Mouse (Mus musculus) hindbrain, embryonic 10.5 days (tissue): ENCODE measurements around the gene Gm21188. TPM values are rescaled to one million over a fixed set of nuclear protein-coding genes. Genes with fewer than 3 reads are reported as not detected.
"Not testable (repeated sequence)": the region's sequence is repeated elsewhere in the genome, so short reads cannot be mapped to it uniquely, and the experiment has no call there.

Experiments
- DNase-seq: peaks from one replicate; pipeline ENCODE4 v3.0.0-alpha.2; 2017; ENCODE audit warnings: low spot score
- H3K27ac ChIP-seq: fragments of 300-500 bp; sonication (generic); 2 replicates; pipeline ENCODE4 v1.5.1; 2016; ENCODE audit warnings: mild to moderate bottlenecking, moderate library complexity
- H3K27me3 ChIP-seq: fragments of 300-500 bp; sonication (generic); 2 replicates; pipeline ENCODE4 v1.6.1; 2016; ENCODE audit warnings: mild to moderate bottlenecking; ENCODE audit not compliant: poor library complexity, insufficient read depth, severe bottlenecking
- H3K36me3 ChIP-seq: fragments of 300-500 bp; sonication (generic); 2 replicates; pipeline ENCODE4 v1.6.1; 2016; ENCODE audit warnings: mild to moderate bottlenecking, moderate library complexity
- H3K4me1 ChIP-seq: fragments of 300-500 bp; sonication (generic); replicated peaks from 2 replicates; pipeline ENCODE4 v1.6.1; 2016; ENCODE audit warnings: mild to moderate bottlenecking
- H3K4me3 ChIP-seq: fragments of 300-500 bp; sonication (generic); 2 replicates; pipeline ENCODE4 v1.5.1; 2016; ENCODE audit warnings: mild to moderate bottlenecking, moderate library complexity
- H3K9me3 ChIP-seq: fragments of 300-500 bp; sonication (generic); 2 replicates; pipeline ENCODE4 v1.6.1; 2016; ENCODE audit warnings: mild to moderate bottlenecking, moderate library complexity
- WGBS: fragments of 180-500 bp; shearing (Covaris S2); methylation state at CpG from one replicate; pipeline ENCODE4 v1.1.7; 2016; 5-methylcytosine and 5-hydroxymethylcytosine counted together
- polyA plus RNA-seq: library from polyadenylated mRNA; unstranded; fragments of >200 nt; fragmentation: Nextera tagmentation; extraction: Ambion mirVana; gene quantifications from 2 replicates; pipeline ENCODE4 v1.2.1, GENCODE M21; 2016

Gene Gm21188
- polyA plus RNA-seq, 1 experiment from 2014 or later = not detected

GRCm38 (mm10) chr13:120015348-120016007 is 36.5 kb downstream of the Gm21188 start:
- not testable (repeated sequence) for H3K4me1 ChIP-seq, H3K4me3 ChIP-seq, H3K27ac ChIP-seq, H3K9me3 ChIP-seq, H3K36me3 ChIP-seq, DNase-seq
- 3% methylated on average over 15 of the region's 32 CpGs for WGBS
- H3K27me3 ChIP-seq = peaks cover 16% of the 10 kb centered on the region

- H3K9me3 ChIP-seq, H3K36me3 ChIP-seq, DNase-seq, H3K27ac ChIP-seq, H3K4me1 ChIP-seq, H3K4me3 ChIP-seq: not testable (repeated sequence)
- WGBS = no CpG with 5 or more reads among the region's 2 CpGs
- peaks cover 10% of the 10 kb centered on the region for H3K27me3 ChIP-seq
These were observed 38.0 kb downstream of the Gm21188 start for GRCm38 (mm10) chr13:120013962-120014361.

- H3K36me3 ChIP-seq, H3K4me1 ChIP-seq, H3K4me3 ChIP-seq, H3K9me3 ChIP-seq, DNase-seq, H3K27ac ChIP-seq: not testable (repeated sequence)
- no CpG with 5 or more reads among the region's 5 CpGs for WGBS
- peaks cover 10% of the 10 kb centered on the region for H3K27me3 ChIP-seq
These were observed 38.5 kb downstream of the Gm21188 start for GRCm38 (mm10) chr13:120013544-120013943.

DNA sequence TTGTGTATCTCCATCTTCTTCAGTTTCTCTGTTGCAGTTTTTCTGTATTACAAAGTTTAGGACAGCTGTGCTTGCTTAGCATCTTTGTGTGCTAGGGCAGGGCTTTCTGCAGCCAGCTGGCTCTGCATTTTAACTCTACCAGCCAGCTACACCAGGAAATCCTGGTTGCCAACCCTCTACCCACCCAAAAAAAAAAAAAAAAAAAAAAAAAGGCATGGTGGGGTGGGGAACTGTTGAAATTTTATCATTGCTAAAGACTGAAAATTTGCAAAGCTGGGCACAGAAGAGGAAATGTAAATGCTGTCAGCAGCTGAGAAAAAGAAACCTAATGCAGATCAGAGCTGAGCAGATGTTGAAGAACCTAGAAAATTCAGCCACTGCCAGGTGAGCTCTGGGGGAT is 41.9 kb downstream of the Gm21188 start:
- H3K4me1 ChIP-seq, DNase-seq, H3K4me3 ChIP-seq, H3K9me3 ChIP-seq, H3K27ac ChIP-seq, H3K27me3 ChIP-seq, H3K36me3 ChIP-seq: not testable (repeated sequence)

DNA sequence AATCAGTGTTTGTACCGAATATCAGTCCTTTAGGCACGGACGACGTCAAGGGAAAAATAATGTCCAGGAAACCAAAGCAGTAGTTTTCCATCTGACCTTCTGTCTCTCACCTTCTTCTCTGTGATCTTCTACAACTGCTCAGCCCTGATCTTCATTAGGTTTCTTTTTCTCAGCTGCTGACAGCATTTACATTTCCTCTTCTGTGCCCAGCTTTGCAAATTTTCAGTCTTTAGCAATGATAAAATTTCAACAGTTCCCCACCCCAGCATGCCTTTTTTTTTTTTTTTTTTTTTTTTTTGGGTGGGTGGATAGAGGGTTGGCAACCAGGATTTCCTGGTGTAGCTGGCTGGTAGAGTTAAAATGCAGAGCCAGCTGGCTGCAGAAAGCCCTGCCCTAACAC is 52.8 kb downstream of the Gm21188 start:
- not testable (repeated sequence) for H3K4me3 ChIP-seq, H3K9me3 ChIP-seq, H3K4me1 ChIP-seq, H3K27ac ChIP-seq, H3K36me3 ChIP-seq, DNase-seq, H3K27me3 ChIP-seq
- WGBS = no CpG with 5 or more reads among the region's 4 CpGs

- no CpG with 5 or more reads among the region's 22 CpGs for WGBS
- not testable (repeated sequence) for H3K36me3 ChIP-seq, H3K27me3 ChIP-seq, H3K4me1 ChIP-seq, H3K9me3 ChIP-seq, DNase-seq, H3K4me3 ChIP-seq, H3K27ac ChIP-seq
These were observed 53.4 kb downstream of the Gm21188 start for GRCm38 (mm10) chr13:119998442-119999086.

DNA sequence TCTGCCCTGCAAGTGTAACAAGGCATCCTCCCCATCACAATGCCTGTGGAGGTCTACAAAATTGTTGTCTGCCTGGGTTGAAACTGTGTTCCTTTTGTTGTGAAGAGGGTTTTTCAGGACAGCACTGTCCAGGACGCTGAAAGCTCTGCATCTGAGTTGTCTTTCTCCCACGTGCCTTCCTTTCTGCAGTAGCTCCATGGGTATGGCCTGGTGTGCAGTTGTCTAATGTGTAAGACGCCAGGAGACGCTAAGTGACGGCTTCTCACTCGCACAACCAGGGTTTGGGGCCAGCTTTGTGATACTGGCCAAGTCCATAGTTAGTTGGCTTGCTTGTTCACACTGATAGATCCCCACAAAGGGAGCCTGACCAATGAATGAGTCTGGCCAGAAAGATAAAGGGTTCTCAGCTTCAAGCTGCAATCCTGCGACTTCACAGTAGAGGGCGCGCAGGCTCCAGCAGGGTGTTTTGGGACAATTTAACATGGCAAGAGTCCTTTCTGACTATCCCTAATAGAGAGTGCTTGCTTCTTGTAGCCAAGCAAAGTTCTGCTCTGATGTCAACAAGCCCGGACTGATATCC is 60.0 kb downstream of the Gm21188 start:
- not testable (repeated sequence) for H3K27me3 ChIP-seq, H3K9me3 ChIP-seq, H3K27ac ChIP-seq, DNase-seq, H3K4me3 ChIP-seq, H3K36me3 ChIP-seq, H3K4me1 ChIP-seq
- WGBS = no CpG with 5 or more reads among the region's 10 CpGs

- no CpG with 5 or more reads among the region's 13 CpGs for WGBS
- H3K36me3 ChIP-seq, H3K4me3 ChIP-seq, H3K4me1 ChIP-seq, H3K27me3 ChIP-seq, DNase-seq, H3K27ac ChIP-seq, H3K9me3 ChIP-seq: not testable (repeated sequence)
These were observed 60.7 kb downstream of the Gm21188 start for GRCm38 (mm10) chr13:119991264-119991663.

Other genes starting within 250 kb of the Gm21188 start
- not detected in 2 replicates for gene AF067063, start 222.0 kb downstream of the Gm21188 start, polyA plus RNA-seq
- gene D13Ertd608e, start 216.2 kb downstream of the Gm21188 start, polyA plus RNA-seq = not detected in 2 replicates
- gene Tcstv1, start 157.4 kb downstream of the Gm21188 start, polyA plus RNA-seq = not detected in 2 replicates
- gene Gm21761, start 122.9 kb downstream of the Gm21188 start, polyA plus RNA-seq = not detected in 2 replicates
- gene B020031M17Rik, start 101.4 kb downstream of the Gm21188 start, polyA plus RNA-seq = not detected in 2 replicates
- not detected in 2 replicates for gene Gm36079, start 25.2 kb downstream of the Gm21188 start, polyA plus RNA-seq
- not detected in 2 replicates for gene Gm20767, start 88.1 kb upstream of the Gm21188 start, polyA plus RNA-seq
- gene Gm21818, start 120.2 kb upstream of the Gm21188 start, polyA plus RNA-seq = not detected in 2 replicates
- gene Gm21762, start 163.8 kb upstream of the Gm21188 start, polyA plus RNA-seq = not detected in 2 replicates
- gene Gm21731, start 186.9 kb upstream of the Gm21188 start, polyA plus RNA-seq = not detected in 2 replicates
- gene AF067061, start 210.9 kb upstream of the Gm21188 start, polyA plus RNA-seq = not detected in 2 replicates
- gene BC147527, start 248.2 kb upstream of the Gm21188 start, polyA plus RNA-seq = 0.12 and 0.14 TPM in 2 replicates